Mouse (Mus musculus): ENCODE results near the gene H2al1m. TPM values are rescaled to one million over a fixed set of nuclear protein-coding genes. Genes with fewer than 3 reads are reported as not detected.

Gene H2al1m
- polyA plus RNA-seq (2012; rRNA removed; ENCODE audit: low replicate concordance) = not detected in 2 replicates

GRCm38 (mm10) chrX:9283464-9283863 lies at the start of gene H2al1m:
TSS of gene H2al1m (plus strand) at chrX:9283764.

GRCm38 (mm10) chrX:9256766-9257165 lies 26.8 kb upstream of the H2al1m start, which contains the start of gene Gm14862:
TSS of gene Gm14862 (minus strand) at chrX:9256899.

GRCm38 (mm10) chrX:9272460-9273361 lies 10.9 kb upstream of the H2al1m start, which contains the start of gene Xk:
TSS of gene Xk (plus strand) at chrX:9272756.

Other genes with a start within 250 kb of the H2al1m start
- gene Fthl17f, start 220.7 kb upstream of the H2al1m start, polyA plus RNA-seq (2012; rRNA removed; ENCODE audit: low replicate concordance) = not detected in 2 replicates
- not detected in 2 replicates for gene 4930402K13Rik, start 179.2 kb upstream of the H2al1m start, polyA plus RNA-seq (2012; rRNA removed; ENCODE audit: low replicate concordance)
- gene Lancl3, start 83.9 kb upstream of the H2al1m start, polyA plus RNA-seq (2012; rRNA removed; ENCODE audit: low replicate concordance) = 0.24 and 0.44 TPM in 2 replicates
- gene Gm14862, start 26.9 kb upstream of the H2al1m start, polyA plus RNA-seq (2012; rRNA removed; ENCODE audit: low replicate concordance) = not detected in 2 replicates
- gene Xk, start 11.0 kb upstream of the H2al1m start, polyA plus RNA-seq (2012; rRNA removed; ENCODE audit: low replicate concordance) = 0.29 and 2.2 TPM in 2 replicates
- not detected in 2 replicates for gene H2al1k, start 66.9 kb downstream of the H2al1m start, polyA plus RNA-seq (2012; rRNA removed; ENCODE audit: low replicate concordance)
- gene Cybb, start 204.0 kb downstream of the H2al1m start, polyA plus RNA-seq (2012; rRNA removed; ENCODE audit: low replicate concordance) = 3.6 and 7.0 TPM in 2 replicates